Mouse (Mus musculus) embryo, embryonic 11.5 days (tissue): ENCODE results near the gene Hnrnpc.
A peak's percentile ranks its signal among the peaks of the same experiment; 100 is the strongest.
"Not testable (repeated sequence)": the region's sequence is repeated elsewhere in the genome, so short reads cannot be mapped to it uniquely, and the experiment has no call there.

Experiments used
- DNase-seq: peaks from one replicate; pipeline ENCODE4 v3.0.0-alpha.2; 2012; ENCODE audit warnings: low read depth, low spot score

Gene Hnrnpc

DNA sequence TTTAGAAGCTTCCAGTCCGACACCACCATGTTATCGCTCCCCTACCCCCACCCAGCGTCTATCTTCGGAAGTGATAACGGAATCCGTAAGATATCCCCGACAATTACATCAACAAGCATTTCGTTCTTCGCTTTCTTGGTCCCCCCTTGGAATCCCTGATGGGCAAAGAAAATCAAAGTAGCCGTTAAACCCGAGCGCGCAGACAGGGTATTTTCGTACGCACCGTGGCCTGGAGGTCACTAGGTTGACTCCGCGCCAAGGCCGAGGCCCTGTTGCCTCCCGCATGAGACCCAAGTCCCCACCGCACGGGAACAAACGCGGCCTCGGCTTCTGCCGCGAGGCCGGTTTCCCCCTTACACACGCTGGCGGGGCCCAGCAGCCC, 363 bp downstream of the Hnrnpc start:
- peak; percentile 19 for DNase-seq

- DNase-seq: no peak
Observed at GRCm38 (mm10) chr14:52101285-52102157, 2.3 kb downstream of the Hnrnpc start.

DNA sequence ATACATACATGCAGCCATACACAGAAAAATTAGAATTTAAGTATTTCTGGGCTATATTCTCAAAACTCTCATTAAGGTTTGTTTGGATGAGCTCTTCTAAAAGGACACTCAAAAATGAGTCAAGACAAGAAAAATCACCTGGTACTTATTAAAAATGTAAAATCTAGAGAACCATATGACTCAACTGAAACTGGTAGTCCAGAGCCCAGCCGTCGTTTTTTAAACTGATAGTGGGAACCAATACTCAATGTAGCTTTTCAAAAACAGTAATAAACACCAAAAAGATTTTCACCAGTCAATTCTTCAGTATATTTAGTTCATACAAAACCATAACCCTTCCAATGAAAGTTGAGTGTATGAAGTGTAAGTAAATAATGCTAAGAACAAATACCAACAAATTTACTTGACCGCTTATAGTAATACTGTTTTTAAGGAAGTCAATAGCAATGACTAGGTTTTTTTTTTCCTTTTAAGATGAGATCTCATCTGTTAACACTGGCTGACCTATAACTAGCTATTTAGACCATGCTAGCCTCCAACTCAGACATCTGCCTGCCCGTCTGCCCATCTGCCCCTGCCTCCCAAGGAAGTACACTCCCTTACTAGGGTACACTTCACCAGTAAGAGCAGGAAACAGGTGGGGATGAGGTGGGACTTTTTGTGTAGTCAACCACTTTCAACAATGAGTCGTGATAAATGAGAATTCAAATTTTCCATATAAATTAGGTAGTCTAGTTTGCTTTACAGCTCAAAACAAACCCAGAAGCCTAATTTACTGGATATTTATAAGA, 3.5 kb downstream of the Hnrnpc start:
- no peak for DNase-seq

- no peak for DNase-seq
Observed at GRCm38 (mm10) chr14:52099563-52099962, 4.3 kb downstream of the Hnrnpc start.

- not testable (repeated sequence) for DNase-seq
Observed at GRCm38 (mm10) chr14:52098387-52098786, 5.4 kb downstream of the Hnrnpc start.

DNA sequence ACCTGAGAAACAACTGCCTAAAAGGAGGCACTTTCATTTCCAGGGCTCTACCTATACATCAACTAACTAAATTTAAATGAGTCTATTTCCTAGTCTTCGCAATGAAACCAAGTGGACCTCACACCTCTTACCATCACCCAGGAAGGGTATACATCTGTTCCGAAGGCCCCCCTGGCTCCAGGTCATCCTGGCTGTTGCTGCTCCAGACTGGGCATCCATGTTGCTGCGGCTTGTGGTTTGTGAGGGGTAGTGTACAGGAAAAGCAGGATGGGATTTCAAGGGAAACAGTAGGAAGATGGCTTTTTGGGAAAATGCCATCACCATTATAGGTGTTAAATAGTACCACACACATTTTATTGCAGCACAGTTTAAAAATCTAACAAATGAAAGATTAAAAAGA, 6.6 kb downstream of the Hnrnpc start:
- DNase-seq: not testable (repeated sequence)

DNA sequence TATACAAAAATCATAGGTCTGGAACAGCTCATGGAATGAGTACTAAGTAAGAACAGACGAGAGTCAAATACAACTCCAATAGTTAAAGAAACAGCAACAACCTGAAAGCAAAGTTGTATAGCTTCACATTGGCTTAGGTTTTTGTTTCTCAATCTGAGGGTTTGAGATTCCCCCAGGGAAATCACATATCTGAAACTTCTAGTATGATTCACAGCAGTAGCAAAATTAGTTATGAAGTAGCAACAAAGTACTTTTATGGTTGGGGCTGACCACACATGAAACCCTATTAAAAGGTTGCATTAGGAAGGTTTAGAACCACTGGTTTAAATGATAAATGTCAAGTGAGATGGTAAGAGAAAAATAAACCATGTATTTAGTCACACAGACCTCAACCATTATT, 9.3 kb downstream of the Hnrnpc start:
- DNase-seq: no peak

DNA sequence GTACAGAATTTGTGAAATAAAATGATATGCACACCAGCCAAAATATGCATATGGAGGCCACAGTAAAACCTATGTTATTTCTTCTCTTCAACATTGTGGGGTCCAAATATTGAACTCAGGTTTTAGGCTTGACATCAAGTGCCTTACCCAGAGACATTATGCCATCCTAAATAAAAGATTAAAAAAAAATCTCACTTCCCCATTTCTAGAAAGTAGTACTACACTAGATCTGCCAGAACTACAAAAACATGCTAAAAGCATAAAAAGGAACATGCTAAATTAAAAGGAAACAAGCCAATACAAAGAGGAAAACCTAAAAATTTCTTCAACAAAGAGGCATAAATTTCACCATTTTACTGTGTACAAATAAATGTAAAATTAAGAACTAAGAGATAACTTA, 20.7 kb downstream of the Hnrnpc start:
- DNase-seq: no peak

GRCm38 (mm10) chr14:52071599-52072137, 32.2 kb downstream of the Hnrnpc start:
- DNase-seq: no peak

DNA sequence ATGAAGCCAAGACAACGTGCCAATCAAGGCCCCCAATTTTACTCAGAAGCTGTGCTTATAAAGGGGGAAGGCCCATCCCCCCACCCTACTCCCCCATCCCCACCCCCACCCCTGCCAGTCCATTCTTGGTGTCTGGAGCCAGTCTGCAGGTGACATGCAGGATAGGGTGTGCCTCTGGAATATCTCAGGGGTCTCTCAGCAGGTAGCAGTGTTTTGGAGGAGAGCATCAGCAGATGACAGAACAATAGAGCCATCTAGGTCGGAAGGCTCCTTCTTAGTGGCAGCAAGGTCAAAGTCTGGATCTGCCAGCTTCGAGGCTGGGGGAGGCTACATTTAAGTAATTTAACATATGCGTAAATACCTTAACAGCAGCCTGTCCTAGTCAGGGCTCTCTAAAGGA, 37.7 kb downstream of the Hnrnpc start:
- no peak for DNase-seq

DNA sequence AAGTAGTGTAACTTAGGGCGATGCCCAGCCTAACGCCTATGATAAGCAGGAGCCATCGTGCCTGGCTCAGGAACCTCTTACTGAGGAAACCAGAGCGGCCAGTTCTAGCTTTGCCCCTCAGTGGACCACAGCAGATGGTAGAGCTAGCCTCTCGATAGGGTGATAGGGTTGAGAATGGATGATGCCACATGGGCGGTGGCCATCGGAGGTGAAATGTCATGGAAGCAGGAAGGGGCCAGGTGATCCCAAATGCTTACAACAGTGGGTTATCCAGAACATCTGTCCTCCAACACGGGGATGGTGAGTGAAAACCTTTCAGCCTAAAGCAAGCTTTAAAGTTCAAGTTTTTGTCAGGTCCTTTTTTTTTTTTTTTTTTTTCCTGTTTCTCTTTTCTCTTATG, 42.0 kb downstream of the Hnrnpc start:
- no peak for DNase-seq

DNA sequence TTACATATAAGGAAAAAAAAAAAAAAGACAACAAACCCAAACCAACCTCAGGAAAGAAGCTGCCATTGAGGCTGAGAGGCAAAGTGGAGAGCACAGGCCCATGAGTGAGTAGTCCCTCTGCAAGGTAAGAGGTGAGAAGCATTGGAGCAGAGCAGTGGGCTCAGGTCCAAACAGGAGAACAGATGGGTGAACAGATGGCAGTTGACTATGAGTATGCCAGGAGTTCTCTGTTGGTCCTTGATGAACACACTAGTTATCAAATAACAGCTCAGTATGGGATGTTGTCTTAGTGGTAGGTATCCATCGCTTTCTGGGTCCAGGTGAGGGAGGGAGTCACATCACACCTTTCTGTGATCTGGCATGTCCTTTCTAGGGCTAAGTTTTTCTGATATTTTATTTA, 43.0 kb downstream of the Hnrnpc start:
- no peak for DNase-seq

- no peak for DNase-seq
Observed at GRCm38 (mm10) chr14:52059982-52060381, 43.8 kb downstream of the Hnrnpc start.

DNA sequence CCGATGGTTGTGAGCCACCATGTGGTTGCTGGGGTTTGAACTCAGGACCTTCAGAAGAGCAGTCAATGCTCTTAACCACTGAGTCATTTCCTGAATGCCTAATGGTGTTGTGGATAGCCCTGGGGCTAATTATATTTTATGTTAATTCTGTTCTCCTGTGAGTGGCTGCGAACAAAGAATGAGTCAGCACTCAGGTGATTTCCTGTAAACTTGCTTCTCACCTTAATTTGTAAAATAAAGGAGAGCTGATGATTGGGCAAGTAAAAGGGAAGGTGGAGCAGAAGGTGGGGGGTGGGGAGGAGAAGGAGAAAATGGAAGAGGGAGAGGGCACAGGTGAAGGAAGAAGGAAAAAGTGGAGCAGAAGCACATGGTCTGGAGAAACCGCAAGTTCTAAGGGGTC, 51.1 kb downstream of the Hnrnpc start:
- DNase-seq: not testable (repeated sequence)

- DNase-seq: no peak
Observed at GRCm38 (mm10) chr14:52045966-52046565, 57.8 kb downstream of the Hnrnpc start.

GRCm38 (mm10) chr14:52044901-52045678, 58.7 kb downstream of the Hnrnpc start:
- peak; percentile 32 for DNase-seq

DNA sequence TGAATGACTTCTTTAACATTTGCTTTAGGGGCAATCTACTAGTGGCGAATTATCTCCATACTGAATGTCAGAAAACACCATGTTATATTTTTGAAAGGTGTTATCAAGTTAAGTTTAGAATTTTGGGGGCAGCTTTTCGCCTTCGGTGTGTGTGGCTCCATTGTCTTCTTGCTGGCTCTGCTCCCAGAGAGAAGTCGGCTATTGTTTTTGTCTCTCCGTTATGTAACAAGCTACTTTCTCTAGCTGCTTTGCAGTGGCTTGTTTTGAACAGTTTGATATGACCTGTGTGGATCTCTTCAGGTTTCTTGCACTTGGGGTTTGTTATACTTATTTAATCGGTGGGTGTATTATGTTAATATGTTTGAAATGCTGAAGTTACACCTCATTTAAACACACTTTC, 60.4 kb downstream of the Hnrnpc start:
- no peak for DNase-seq

- not testable (repeated sequence) for DNase-seq
Observed at GRCm38 (mm10) chr14:52042359-52042758, 61.5 kb downstream of the Hnrnpc start, which contains the start of gene Olfr221. Gene Olfr221 (minus strand): TSS chr14:52042459.

- DNase-seq: no peak
Observed at GRCm38 (mm10) chr14:52039332-52039731, 64.5 kb downstream of the Hnrnpc start.

DNA sequence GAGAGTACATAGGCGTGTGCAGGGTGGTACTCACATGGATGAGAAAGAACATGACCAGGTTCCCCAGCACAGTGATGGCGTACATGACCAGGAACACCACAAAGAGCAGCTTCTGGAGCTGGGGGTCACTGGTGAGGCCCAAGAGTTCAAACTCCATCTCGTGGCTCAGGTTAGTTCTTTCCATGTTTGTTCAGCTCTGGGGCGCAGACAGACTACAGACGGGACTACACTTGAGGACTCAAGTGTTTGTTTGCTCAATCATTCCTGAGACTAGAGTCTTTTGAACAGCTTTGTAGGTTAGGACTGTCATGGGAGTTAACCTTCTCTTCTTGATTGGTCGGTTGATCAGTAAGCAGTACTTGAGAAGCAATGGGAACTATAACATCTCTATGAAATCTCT, 67.9 kb downstream of the Hnrnpc start:
- no peak for DNase-seq

DNA sequence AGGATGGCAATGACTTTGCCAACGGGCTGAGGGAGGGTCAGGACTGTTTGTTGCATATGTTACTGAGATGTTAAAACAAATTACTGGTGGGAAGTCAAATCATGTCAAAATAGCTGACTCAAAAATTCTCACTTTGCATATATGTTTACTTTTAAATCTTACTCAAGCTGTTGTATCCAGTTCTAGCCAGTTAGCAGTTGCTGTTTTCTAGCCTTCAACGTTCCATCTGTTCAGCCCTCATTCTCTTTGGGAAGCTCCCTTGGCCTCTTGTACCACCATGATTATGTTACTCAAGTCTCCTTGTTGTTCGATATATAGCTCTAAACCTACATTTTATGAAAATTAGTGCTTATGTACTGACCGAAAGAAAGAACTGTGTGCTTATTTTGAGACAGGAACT, 77.5 kb downstream of the Hnrnpc start:
- DNase-seq: no peak
